Mouse (Mus musculus) stomach, postnatal 0 days (tissue): Measurements from ENCODE around the gene Slc16a13. TPM values are rescaled to one million over a fixed set of nuclear protein-coding genes. Genes with fewer than 3 reads are reported as not detected.
"Not testable (repeated sequence)": the region's sequence is repeated elsewhere in the genome, so short reads cannot be mapped to it uniquely, and the experiment has no call there.

Experiments used
- ATAC-seq: fragments of 200-750 bp; cut with Nextera tagmentation; 2 replicates; pipeline ENCODE4 v1.8.0; 2017; ENCODE audit not compliant: low FRiP score, low TSS enrichment
- DNase-seq: peaks from one replicate; pipeline ENCODE4 v3.0.0-alpha.2; 2016; ENCODE audit warnings: low spot score
- H3K27ac ChIP-seq: fragments of 300-500 bp; sonication (generic); replicated peaks from 2 replicates; pipeline ENCODE4 v1.5.1; 2014; ENCODE audit warnings: mild to moderate bottlenecking, control low read depth
- H3K27me3 ChIP-seq: fragments of 300-500 bp; sonication (generic); 2 replicates; pipeline ENCODE4 v1.6.1; 2014; ENCODE audit warnings: low read length; ENCODE audit not compliant: control insufficient read depth, insufficient read depth
- H3K36me3 ChIP-seq: fragments of 300-500 bp; sonication (generic); 2 replicates; pipeline ENCODE4 v1.6.1; 2014; ENCODE audit warnings: low read length, mixed read lengths; ENCODE audit not compliant: control insufficient read depth, insufficient read depth
- H3K4me1 ChIP-seq: fragments of 300-500 bp; sonication (generic); replicated peaks from 2 replicates; pipeline ENCODE4 v1.6.1; 2014; ENCODE audit warnings: antibody characterized with exemption; ENCODE audit not compliant: control insufficient read depth, insufficient read depth
- H3K4me2 ChIP-seq: fragments of 300-500 bp; sonication (generic); replicated peaks from 2 replicates; pipeline ENCODE4 v1.6.1; 2014; ENCODE audit warnings: low read depth, mild to moderate bottlenecking, control low read depth, moderate library complexity
- H3K4me3 ChIP-seq: fragments of 300-500 bp; sonication (generic); 2 replicates; pipeline ENCODE4 v1.5.1; 2014; ENCODE audit warnings: low read depth, low read length, control low read depth
- H3K9ac ChIP-seq: fragments of 300-500 bp; sonication (generic); 2 replicates; pipeline ENCODE4 v1.6.1; 2014; ENCODE audit warnings: mild to moderate bottlenecking, low read length, control low read depth, mixed read lengths
- H3K9me3 ChIP-seq: fragments of 300-500 bp; sonication (generic); 2 replicates; pipeline ENCODE4 v1.6.1; 2016; ENCODE audit warnings: low read length; ENCODE audit not compliant: control insufficient read depth
- CTCF ChIP-seq: IDR thresholded peaks from 2 replicates; pipeline ENCODE4 v1.5.1; 2016; ENCODE audit warnings: antibody characterized with exemption, low read depth, mild to moderate bottlenecking, moderate library complexity
- EP300 ChIP-seq: optimal IDR thresholded peaks from 2 replicates; pipeline ENCODE3; 2016; ENCODE audit warnings: antibody characterized with exemption
- WGBS: fragments of 180-500 bp; shearing (Covaris S2); extraction: QIAGEN DNeasy Blood & Tissue Kit; methylation state at CpG from one replicate; pipeline ENCODE4 v1.1.7; 2014; 5-methylcytosine and 5-hydroxymethylcytosine counted together
- microRNA counts: library from miRNA; unstranded; fragments of <30 nt; microRNA quantifications from one replicate; lab custom pipeline; 2015
- microRNA-seq: library from miRNA; unstranded; fragments of <30 nt; microRNA quantifications from one replicate; pipeline ENCODE4, GENCODE M21; 2016
- polyA plus RNA-seq: library from polyadenylated mRNA; unstranded; fragments of >200 nt; fragmentation: Nextera tagmentation; extraction: Ambion mirVana; gene quantifications from 2 replicates; pipeline ENCODE4 v1.2.1, GENCODE M21; 2015

Gene Slc16a13
- polyA plus RNA-seq, 1 experiment from 2014 or later: 6.1 TPM

DNA sequence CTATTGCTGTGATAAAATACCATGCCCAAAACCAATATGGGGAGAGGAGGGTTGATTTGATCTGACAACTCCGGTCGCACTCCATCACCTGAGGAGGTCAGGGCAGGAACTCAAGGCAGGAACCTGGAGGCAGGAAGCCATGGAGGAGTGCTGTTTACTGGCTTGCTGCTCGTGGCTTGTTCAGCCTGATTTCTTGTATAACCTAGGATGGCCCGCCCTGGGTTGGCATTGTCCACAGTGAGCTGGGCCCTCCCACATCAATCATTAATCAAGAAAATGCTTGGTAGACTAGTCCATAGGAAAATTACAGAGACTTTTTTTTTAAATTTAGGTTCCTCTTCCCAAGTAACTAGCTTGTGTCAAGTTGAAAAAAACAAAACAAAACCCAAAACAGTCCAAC, 46.4 kb downstream of the Slc16a13 start:
- Histone ChIP-seq H3K27ac (no peak overlapping the region), H3K36me3 (no peaks in the 10 kb centered on the region), H3K4me3 (no peak overlapping the region), H3K4me1 (no peaks in the 10 kb centered on the region), H3K9ac (no peak overlapping the region), H3K4me2 (no peak overlapping the region), H3K9me3 (no peaks in the 10 kb centered on the region), H3K27me3 (no peaks in the 10 kb centered on the region)
- no peak for ATAC-seq
- TF ChIP-seq CTCF (no peak), EP300 (no peak)
- WGBS: 68% methylated on average over 4 of the region's 4 CpGs
- no peak for DNase-seq

DNA sequence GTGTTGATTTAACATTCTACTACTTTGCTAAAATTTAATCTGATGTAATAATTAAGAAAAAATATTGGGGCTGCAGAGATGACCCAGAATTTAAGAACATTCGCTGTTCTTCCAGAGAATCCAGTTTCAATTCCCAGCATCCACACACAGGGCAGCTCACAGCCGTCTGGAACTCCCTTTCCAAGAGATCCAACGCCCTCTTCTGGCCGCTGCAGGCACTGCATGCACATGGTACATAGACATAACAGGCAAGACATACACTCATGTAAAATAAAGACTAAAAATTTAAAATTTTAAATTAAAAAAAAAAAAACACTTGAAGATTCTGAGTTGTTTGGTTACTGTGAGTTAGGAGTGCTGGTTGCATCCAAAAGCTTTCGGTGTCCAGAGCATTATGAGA, 48.6 kb downstream of the Slc16a13 start:
- no peak overlapping the region for H3K27ac ChIP-seq
- ATAC-seq (no peak), DNase-seq (no peak)
- H3K4me2 ChIP-seq: no peak overlapping the region
- no peaks in the 10 kb centered on the region for H3K9me3 ChIP-seq
- H3K4me1 ChIP-seq: no peaks in the 10 kb centered on the region
- 56% methylated on average over 5 of the region's 5 CpGs for WGBS
- TF ChIP-seq EP300 (no peak), CTCF (no peak)
- no peak overlapping the region for H3K4me3 ChIP-seq
- no peaks in the 10 kb centered on the region for H3K27me3 ChIP-seq
- no peak overlapping the region for H3K9ac ChIP-seq
- no peaks in the 10 kb centered on the region for H3K36me3 ChIP-seq

DNA sequence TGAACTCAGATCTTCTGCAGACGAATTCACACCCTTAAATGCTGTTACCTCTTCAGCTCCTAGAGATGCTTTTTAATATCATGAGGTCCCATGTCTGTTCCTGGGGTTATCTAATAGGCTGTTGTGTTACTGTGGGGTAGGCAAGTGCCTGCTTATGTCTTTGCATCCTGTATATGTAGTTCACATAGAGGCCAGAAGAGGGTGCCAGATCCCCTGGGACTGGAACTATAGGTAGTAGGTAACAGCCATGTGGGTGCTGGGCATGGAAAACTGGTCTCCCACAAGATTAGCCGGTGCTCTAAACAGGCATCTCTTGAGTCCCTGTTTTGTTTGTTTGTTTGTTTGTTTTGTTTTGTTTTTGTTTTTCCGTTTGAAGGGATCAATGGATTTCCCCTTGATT, 49.0 kb downstream of the Slc16a13 start:
- Histone ChIP-seq H3K36me3 (no peaks in the 10 kb centered on the region), H3K4me2 (no peak overlapping the region), H3K9ac (no peak overlapping the region), H3K9me3 (no peaks in the 10 kb centered on the region), H3K4me1 (no peaks in the 10 kb centered on the region), H3K27ac (no peak overlapping the region), H3K4me3 (no peak overlapping the region), H3K27me3 (no peaks in the 10 kb centered on the region)
- 52% methylated on average over 3 of the region's 3 CpGs for WGBS
- no peak for TF ChIP-seq EP300
- peak; percentile 71 for TF ChIP-seq CTCF
- ATAC-seq: no peak
- peak; percentile 28 for DNase-seq

DNA sequence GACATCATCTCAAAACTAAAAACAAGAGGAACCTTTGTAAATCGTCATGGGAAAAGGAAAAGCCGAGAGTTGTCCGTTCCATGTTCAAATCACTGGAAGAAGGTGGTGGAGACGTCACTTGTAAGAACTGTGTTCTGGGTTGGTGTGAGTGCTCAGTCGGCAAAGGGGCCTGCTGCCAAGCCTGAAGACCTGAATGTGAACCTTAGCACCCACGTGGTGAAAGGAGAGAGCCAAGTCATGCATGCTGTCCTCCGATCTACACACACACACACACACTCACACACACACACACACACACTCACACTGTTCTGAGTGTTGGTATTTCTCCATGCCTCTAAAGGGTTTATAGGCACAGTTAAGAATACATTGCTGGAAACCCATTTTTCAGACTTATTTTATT, 49.7 kb downstream of the Slc16a13 start:
- TF ChIP-seq CTCF (no peak), EP300 (no peak)
- DNase-seq (no peak), ATAC-seq (no peak)
- no peak overlapping the region for H3K4me2 ChIP-seq
- WGBS: 71% methylated on average over 7 of the region's 7 CpGs
- H3K27ac ChIP-seq: no peak overlapping the region
- H3K4me1 ChIP-seq: no peaks in the 10 kb centered on the region
- H3K36me3 ChIP-seq: no peaks in the 10 kb centered on the region
- H3K9ac ChIP-seq: no peak overlapping the region
- no peaks in the 10 kb centered on the region for H3K9me3 ChIP-seq
- H3K27me3 ChIP-seq: no peaks in the 10 kb centered on the region
- no peak overlapping the region for H3K4me3 ChIP-seq

DNA sequence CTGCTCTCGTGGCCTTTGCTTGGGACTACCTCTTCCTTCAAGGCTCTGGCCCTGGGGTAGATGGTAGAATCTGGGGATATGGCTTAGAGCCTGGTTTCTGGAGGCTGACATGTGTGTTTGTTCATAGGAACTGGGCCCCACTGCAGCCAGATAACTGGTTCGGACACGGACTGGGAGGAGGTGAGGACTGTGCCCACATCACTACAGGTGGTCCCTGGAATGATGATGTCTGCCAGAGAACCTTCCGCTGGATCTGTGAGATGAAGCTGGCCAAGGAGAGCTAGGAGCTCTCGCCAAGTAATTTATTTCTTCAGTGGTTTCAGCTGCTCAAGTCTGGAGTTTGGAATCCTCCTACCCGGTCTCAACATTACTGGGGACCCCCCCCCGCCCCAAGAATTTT, 50.6 kb downstream of the Slc16a13 start:
- no peaks in the 10 kb centered on the region for H3K27me3 ChIP-seq
- no peaks in the 10 kb centered on the region for H3K4me1 ChIP-seq
- H3K4me2 ChIP-seq: no peak overlapping the region
- WGBS: 76% methylated on average over 7 of the region's 7 CpGs
- no peaks in the 10 kb centered on the region for H3K36me3 ChIP-seq
- no peak overlapping the region for H3K9ac ChIP-seq
- DNase-seq (no peak), ATAC-seq (no peak)
- no peak overlapping the region for H3K27ac ChIP-seq
- H3K9me3 ChIP-seq: no peaks in the 10 kb centered on the region
- H3K4me3 ChIP-seq: no peak overlapping the region
- TF ChIP-seq EP300 (no peak), CTCF (no peak)

DNA sequence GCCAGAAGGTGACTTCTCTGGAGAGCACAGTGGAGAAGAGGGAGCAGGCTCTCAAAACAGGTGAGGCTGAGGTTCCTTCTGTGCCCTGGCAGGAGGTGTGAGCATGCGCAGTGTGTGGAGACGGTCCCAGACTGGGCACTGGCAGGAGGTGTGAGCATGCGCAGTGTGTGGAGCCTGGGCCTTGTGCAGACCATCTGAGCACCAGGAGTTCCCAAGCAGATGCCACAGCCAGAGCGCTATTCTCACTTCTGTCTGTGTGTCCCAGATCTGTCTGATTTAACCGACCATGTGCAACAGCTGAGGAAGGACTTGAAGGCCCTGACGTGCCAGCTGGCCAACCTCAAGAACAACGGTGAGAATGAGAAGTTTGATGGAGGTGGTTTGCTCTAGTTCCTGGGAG, 51.4 kb downstream of the Slc16a13 start:
- not testable (repeated sequence) for H3K4me3 ChIP-seq, H3K4me1 ChIP-seq, DNase-seq, H3K27ac ChIP-seq, H3K9me3 ChIP-seq, H3K27me3 ChIP-seq, H3K4me2 ChIP-seq, ATAC-seq, H3K9ac ChIP-seq, H3K36me3 ChIP-seq
- 82% methylated on average over 6 of the region's 7 CpGs for WGBS

DNA sequence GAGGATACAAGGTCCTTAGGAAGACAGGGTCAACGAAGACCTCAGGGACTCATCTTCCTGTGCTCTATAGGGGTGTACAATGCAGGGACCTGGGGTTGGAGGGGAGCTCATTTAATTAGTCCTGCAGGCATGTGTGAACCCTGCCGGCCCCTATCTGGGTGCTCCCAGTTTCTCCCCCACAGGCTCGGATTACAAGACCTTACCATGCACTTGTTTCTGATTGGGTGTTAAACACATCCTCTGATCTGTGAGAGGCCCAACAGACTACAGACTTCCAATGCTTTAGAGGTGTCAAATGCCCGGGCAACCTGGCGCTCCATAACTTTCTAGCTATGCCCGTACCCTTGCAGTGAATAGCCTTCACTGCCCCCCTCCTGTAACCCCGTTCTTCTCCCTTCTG, 52.7 kb downstream of the Slc16a13 start:
- DNase-seq (no peak), ATAC-seq (no peak)
- H3K27ac ChIP-seq: no peak overlapping the region
- no peak overlapping the region for H3K4me3 ChIP-seq
- TF ChIP-seq CTCF (no peak), EP300 (no peak)
- WGBS: 55% methylated on average over 7 of the region's 7 CpGs
- no peaks in the 10 kb centered on the region for H3K4me1 ChIP-seq
- no peaks in the 10 kb centered on the region for H3K36me3 ChIP-seq
- no peak overlapping the region for H3K4me2 ChIP-seq
- H3K9ac ChIP-seq: no peak overlapping the region
- H3K27me3 ChIP-seq: no peaks in the 10 kb centered on the region
- no peaks in the 10 kb centered on the region for H3K9me3 ChIP-seq

MicroRNAs within 50 kb of the gene (microRNA counts, 519-probe panel; counts per million panel counts)
- microRNA mmu-miR-195 (lab: Ali Mortazavi, UCI): 2,985 counts per million, percentile 10 among the panel's probes with 10 or more counts
- 2,483 counts per million, percentile 5 among the panel's probes with 10 or more counts for microRNA mmu-miR-497 (lab: Ali Mortazavi, UCI)

Small RNA genes within 50 kb of the gene (microRNA-seq; reads per million reads assigned to microRNA genes)
- 1,878 reads per million, percentile 79 among the genes with 10 or more reads in this experiment for gene Mir195a
- gene Mir497: not detected
- not detected for gene Mir497b

Other genes starting within 250 kb of the Slc16a13 start
- 13.1 and 14.9 TPM in 2 replicates for gene Ctdnep1, start 239.9 kb downstream of the Slc16a13 start, polyA plus RNA-seq
- 73.1 and 73.4 TPM in 2 replicates for gene Elp5, start 238.5 kb downstream of the Slc16a13 start, polyA plus RNA-seq
- gene Gabarap, start 229.9 kb downstream of the Slc16a13 start, polyA plus RNA-seq: 536 and 544 TPM in 2 replicates
- 34.4 and 38.5 TPM in 2 replicates for gene Phf23, start 225.3 kb downstream of the Slc16a13 start, polyA plus RNA-seq
- gene Dvl2, start 220.5 kb downstream of the Slc16a13 start, polyA plus RNA-seq: 9.8 and 11.1 TPM in 2 replicates
- 136 and 143 TPM in 2 replicates for gene Acadvl, start 205.7 kb downstream of the Slc16a13 start, polyA plus RNA-seq
- gene Dlg4, start 204.1 kb downstream of the Slc16a13 start, polyA plus RNA-seq: 2.6 and 3.9 TPM in 2 replicates
- gene Asgr1, start 167.0 kb downstream of the Slc16a13 start, polyA plus RNA-seq: 0.70 and 0.83 TPM in 2 replicates
- 0.19 and 0.30 TPM in 2 replicates for gene Asgr2, start 128.4 kb downstream of the Slc16a13 start, polyA plus RNA-seq
- gene Mgl2, start 90.7 kb downstream of the Slc16a13 start, polyA plus RNA-seq: 0.48 and 0.68 TPM in 2 replicates
- gene Clec10a, start 64.9 kb downstream of the Slc16a13 start, polyA plus RNA-seq: 1.0 and 1.4 TPM in 2 replicates
- 2.5 and 3.1 TPM in 2 replicates for gene Slc16a11, start 8.3 kb downstream of the Slc16a13 start, polyA plus RNA-seq
- gene Bcl6b, start 8.7 kb upstream of the Slc16a13 start, polyA plus RNA-seq: 3.2 and 3.6 TPM in 2 replicates
- 81.0 and 83.6 TPM in 2 replicates for gene 0610010K14Rik, start 16.9 kb upstream of the Slc16a13 start, polyA plus RNA-seq
- 7.5 and 10.1 TPM in 2 replicates for gene Gm21988, start 18.8 kb upstream of the Slc16a13 start, polyA plus RNA-seq
- gene Rnasek, start 18.8 kb upstream of the Slc16a13 start, polyA plus RNA-seq: 317 and 326 TPM in 2 replicates
- gene Alox12, start 34.3 kb upstream of the Slc16a13 start, polyA plus RNA-seq: 13.8 and 16.5 TPM in 2 replicates
- 0.05 and 0.17 TPM in 2 replicates for gene Alox12e, start 101.6 kb upstream of the Slc16a13 start, polyA plus RNA-seq
- 3.2 and 12.3 TPM in 2 replicates for gene Alox15, start 131.0 kb upstream of the Slc16a13 start, polyA plus RNA-seq
- 10.4 and 10.8 TPM in 2 replicates for gene Pelp1, start 189.0 kb upstream of the Slc16a13 start, polyA plus RNA-seq
- gene Arrb2, start 211.6 kb upstream of the Slc16a13 start, polyA plus RNA-seq: 9.0 and 9.5 TPM in 2 replicates
- gene Med11, start 230.9 kb upstream of the Slc16a13 start, polyA plus RNA-seq: 27.4 and 28.6 TPM in 2 replicates
- 0.62 and 0.86 TPM in 2 replicates for gene Zmynd15, start 238.4 kb upstream of the Slc16a13 start, polyA plus RNA-seq
- gene Cxcl16, start 238.9 kb upstream of the Slc16a13 start, polyA plus RNA-seq: 15.8 and 18.1 TPM in 2 replicates